Mouse (Mus musculus) CD8-positive naive resting alpha-beta T cell, adult 2 months (primary cell): ENCODE measurements around the gene Sorcs2.

Experiments used
- DNase-seq, 2 experiments: peaks; one replicate each; pipeline ENCODE4 v3.0.0; 2022; ENCODE audit warnings: low read depth in 2 of 2, low spot score in 2 of 2

Gene Sorcs2

GRCm38 (mm10) chr5:36083869-36084565 is 313.9 kb downstream of the Sorcs2 start:
- DNase-seq, result no peak

GRCm38 (mm10) chr5:36081021-36081420 is 316.9 kb downstream of the Sorcs2 start:
- no peak for DNase-seq

GRCm38 (mm10) chr5:36075172-36076074 is 322.5 kb downstream of the Sorcs2 start:
- no peak for DNase-seq

GRCm38 (mm10) chr5:36069503-36070360 is 328.2 kb downstream of the Sorcs2 start:
- DNase-seq, result no peak

- no peak for DNase-seq
These were observed 330.2 kb downstream of the Sorcs2 start for GRCm38 (mm10) chr5:36067651-36068181.

- DNase-seq, result no peak
These were observed 340.1 kb downstream of the Sorcs2 start for GRCm38 (mm10) chr5:36057804-36058322.

GRCm38 (mm10) chr5:36056921-36057320 is 341.0 kb downstream of the Sorcs2 start:
- DNase-seq, result no peak

- DNase-seq, result no peak
These were observed 342.1 kb downstream of the Sorcs2 start for GRCm38 (mm10) chr5:36055876-36056275.

GRCm38 (mm10) chr5:36054498-36054897 is 343.4 kb downstream of the Sorcs2 start:
- DNase-seq, result no peak

GRCm38 (mm10) chr5:36043154-36043553 is 354.8 kb downstream of the Sorcs2 start:
- DNase-seq, result no peak

GRCm38 (mm10) chr5:36041756-36042155 is 356.2 kb downstream of the Sorcs2 start:
- no peak for DNase-seq

GRCm38 (mm10) chr5:36041236-36041562 is 356.7 kb downstream of the Sorcs2 start:
- DNase-seq, result no peak

- DNase-seq, result no peak
These were observed 357.3 kb downstream of the Sorcs2 start for GRCm38 (mm10) chr5:36040398-36041235.

GRCm38 (mm10) chr5:36039596-36039995 is 358.3 kb downstream of the Sorcs2 start:
- no peak for DNase-seq

- DNase-seq, result peak; percentile 32 to 42
These were observed 364.2 kb downstream of the Sorcs2 start for GRCm38 (mm10) chr5:36033531-36034426.

GRCm38 (mm10) chr5:36025076-36025475 is 372.9 kb downstream of the Sorcs2 start:
- no peak for DNase-seq

- no peak for DNase-seq
These were observed 373.8 kb downstream of the Sorcs2 start for GRCm38 (mm10) chr5:36024003-36024685.

GRCm38 (mm10) chr5:36022361-36022760 is 375.6 kb downstream of the Sorcs2 start:
- DNase-seq, result no peak
